Mouse (Mus musculus) myocyte (in vitro differentiated cells): ENCODE data around the gene Paxx.

ENCODE experiments used
- TCF12 ChIP-seq: IDR thresholded peaks from one replicate; pipeline ENCODE4 v1.6.1; 2011; ENCODE audit warnings: mild to moderate bottlenecking, control low read depth; ENCODE audit not compliant: poor library complexity, insufficient read depth, severe bottlenecking
- TCF3 ChIP-seq: IDR thresholded peaks from one replicate; pipeline ENCODE4 v1.6.1; 2011; ENCODE audit warnings: low read depth, control low read depth; ENCODE audit not compliant: insufficient read length

GRCm38 (mm10) chr2:25423626-25424025 lies 37.3 kb downstream of the Paxx start:
- no peak for TF ChIP-seq TCF3
- TF ChIP-seq TCF12: no peak
